Mouse (Mus musculus): ENCODE data around the gene Cdh11. TPM values are rescaled to one million over a fixed set of nuclear protein-coding genes. Genes with fewer than 3 reads are reported as not detected.

Gene Cdh11
- 10 to 100 TPM in 1 of 2 experiments, 1 to 10 TPM in 1; 8.2 to 12.0 TPM for total RNA-seq (2021)
- long read RNA-seq, experiment 1, partial matches to known transcripts = 0 of 4 reads
- long read RNA-seq, experiment 1, other reads (novel, unspliced or antisense) = 4 of 4 reads
- long read RNA-seq, experiment 2, partial matches to known transcripts = 0 of 1 reads
- long read RNA-seq, experiment 2, other reads (novel, unspliced or antisense) = 1 of 1 reads

DNA sequence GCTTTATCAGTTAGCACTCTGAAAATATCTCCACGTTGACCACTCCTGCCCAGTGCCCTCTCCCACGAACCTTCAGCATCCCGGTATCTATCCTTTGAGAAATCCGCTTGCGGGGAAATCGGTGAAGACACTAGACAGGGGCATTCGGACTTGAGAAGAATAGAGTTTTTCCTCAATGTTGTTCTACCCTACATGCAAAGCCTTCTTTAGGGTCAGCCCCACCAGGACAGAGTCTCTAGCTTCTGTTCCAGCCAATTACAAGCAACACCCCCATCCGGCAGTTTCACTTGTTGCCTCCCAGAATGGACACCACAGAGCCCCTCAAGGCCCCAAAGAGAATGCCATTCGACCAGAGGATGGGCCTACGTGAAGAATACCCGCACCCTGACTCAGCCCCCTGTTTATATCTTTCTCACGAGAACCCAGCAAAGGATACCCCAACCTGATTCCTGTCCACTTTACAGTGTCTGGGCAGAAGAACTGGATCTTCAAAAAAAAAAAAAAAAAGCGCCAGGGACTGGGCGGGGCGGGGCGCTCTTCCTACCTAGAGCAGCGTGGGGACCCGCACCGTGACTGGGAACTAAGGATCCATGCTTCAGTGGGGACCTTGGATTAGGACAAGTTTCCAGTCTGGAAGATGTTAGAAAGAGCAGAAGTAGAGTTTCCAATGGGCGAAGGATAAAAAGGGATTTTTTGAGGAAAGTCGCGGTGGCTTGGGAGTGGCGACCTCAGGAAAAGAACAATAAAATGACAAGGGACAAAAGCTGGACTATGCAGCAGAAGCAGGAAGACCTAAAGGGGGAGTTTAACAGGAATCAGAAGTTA, at the start of gene Cdh11:
Gene Cdh11, minus strand, starts transcription at position 51 of the 825 bp plus-strand sequence.
- no peak for DNase-seq

DNA sequence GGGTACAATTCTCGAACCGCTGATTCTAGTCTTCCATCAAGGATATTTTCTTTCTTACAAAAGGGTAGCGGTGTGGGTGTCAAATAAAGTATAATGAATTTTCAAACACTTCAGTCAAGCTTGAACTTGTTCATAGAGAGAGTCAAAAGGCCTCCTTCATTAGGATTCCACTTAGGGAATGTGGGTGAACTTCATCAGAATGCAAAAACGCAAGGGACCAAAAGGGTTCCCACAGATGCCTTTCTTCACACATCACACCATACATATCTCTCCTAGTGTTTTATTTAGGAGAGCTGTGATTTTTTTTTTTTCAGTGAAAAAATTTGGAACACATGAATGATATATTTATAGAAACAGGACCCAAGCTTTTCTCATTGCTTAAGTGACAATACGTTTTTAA, 28.5 kb upstream of the Cdh11 start:
- no peak for DNase-seq

DNA sequence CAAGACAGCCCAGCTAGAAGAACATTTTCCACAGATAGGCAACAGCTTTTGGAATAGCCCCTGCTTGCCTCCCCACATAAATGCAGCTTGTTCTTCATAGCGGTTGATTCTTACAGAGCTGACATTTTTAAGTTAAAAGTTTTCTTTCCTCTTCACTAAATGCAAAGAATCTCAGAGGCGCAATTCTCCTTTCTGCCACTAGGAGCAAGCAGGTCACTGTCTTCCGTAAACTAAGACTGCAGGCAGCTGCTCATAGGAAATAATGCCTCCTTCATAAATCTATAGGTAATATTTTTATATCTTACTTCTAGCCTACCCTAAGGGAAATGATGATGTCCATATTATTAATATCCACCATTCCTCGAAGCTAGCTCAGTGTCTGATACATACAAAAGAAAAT, 4.9 kb upstream of the Cdh11 start:
- peak in 1 of 2 experiments; percentile 45 for DNase-seq

DNA sequence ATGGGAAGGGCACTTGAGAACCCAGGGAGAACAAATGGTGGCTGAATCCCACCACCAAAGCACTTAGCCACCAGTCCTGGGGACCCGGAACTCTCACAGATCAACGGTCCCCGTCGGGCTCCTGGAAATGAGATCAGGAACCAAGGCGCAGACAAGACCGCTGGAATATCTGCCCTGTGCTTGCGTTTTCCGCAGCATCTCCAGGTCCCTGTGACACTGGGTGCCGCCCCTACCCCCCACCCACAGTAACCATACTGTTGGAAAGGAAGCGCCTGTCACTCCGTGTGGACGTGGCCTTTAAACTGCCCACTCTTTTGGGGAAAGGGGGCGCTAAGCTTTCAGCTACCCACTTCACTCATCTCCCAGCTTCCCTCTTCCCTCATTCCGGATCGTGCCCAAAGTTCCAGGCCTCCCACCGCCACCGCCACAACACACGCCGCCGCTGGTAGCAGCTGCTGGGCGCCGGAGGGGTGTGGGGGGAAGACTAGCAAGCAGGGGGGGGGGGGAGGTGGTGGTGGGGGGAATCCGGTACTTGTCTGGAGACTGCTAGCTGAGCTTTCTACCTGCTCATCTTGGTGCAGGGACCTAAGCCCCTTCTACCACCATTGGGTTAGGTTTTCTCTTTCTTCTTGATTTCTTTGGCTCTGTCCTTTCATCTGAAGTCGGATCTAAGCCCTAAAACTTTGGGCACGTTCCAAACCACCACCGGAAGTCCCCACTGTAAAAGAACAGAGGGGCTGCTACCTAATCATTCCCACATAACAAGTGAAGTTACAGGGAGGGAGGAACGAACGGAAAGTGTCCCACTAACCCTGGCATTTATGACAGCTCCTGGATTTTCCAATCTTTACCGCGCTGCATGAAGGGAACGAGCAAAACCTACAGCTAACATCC, 1.3 kb upstream of the Cdh11 start:
- DNase-seq = peak in 1 of 2 experiments; percentile 8

DNA sequence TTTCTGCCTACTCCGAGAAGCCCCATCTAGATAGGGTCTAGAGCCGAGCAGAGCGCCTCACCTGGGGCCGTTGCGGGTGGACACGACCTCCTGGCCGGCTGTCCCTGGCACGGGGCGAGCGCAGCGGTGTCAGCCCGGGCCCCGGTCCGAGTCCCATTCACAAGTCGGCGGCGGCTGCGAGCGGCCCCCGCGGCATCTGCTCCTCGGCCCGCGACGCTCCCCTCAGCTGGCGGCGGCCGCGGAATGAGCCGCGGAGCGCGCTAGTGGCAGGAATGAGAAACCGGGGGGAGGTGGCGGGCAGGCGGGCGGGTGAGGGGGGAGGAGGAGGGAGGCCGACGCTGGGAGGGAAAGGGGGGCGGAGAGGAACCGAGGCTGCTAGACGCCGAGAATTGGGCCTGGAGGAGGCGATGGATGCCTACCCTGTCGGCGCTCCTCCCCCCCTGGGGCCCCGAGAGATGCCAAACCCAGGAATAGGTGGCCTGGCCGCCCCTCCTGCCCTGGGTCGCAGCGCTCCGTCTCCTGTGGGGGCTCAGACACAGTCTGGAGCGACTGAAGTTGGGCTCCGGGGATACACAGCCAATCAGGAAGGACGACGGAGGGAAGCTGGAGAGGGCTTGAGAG, 497 bp downstream of the Cdh11 start:
- peak; percentile 57 to 64 for DNase-seq

DNA sequence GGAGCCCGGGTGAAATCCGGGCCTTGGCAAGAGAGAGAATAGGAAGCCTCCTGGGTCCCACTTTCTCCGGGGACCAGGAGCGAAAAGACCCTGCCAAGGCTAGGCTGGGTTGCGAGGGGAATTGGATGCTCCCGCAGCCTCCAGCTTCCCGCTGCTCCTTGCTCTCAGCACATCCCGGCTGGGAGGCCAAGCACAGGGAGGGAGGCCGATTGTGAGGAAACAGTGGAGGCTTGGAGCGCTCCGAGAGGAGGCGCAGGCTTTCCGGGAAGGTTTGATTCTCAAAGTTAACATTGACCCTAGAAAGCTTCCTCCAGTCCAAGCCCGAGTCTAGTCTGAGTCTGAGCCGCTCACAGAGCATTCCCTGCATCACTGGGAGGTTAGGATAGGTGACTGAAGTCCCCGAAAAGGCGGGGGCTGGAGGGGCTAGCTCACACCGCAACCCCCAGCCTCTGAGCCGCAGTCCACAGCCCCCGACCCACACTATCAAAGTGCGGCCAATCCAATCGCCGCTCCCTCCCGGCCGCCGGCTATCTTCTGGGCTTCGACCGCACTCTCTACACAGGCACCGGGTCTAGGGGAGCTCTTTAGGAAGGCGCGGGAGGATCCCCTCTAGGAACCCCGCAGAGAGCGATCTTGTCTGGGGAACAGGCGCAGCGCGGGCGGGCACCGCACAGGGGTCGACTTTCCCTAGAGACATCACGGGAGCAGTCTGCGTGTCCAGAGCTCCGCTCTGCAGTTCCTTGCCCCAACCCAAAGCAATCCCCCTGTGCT, 1.4 kb downstream of the Cdh11 start:
- DNase-seq = peak; percentile 28 to 56

DNA sequence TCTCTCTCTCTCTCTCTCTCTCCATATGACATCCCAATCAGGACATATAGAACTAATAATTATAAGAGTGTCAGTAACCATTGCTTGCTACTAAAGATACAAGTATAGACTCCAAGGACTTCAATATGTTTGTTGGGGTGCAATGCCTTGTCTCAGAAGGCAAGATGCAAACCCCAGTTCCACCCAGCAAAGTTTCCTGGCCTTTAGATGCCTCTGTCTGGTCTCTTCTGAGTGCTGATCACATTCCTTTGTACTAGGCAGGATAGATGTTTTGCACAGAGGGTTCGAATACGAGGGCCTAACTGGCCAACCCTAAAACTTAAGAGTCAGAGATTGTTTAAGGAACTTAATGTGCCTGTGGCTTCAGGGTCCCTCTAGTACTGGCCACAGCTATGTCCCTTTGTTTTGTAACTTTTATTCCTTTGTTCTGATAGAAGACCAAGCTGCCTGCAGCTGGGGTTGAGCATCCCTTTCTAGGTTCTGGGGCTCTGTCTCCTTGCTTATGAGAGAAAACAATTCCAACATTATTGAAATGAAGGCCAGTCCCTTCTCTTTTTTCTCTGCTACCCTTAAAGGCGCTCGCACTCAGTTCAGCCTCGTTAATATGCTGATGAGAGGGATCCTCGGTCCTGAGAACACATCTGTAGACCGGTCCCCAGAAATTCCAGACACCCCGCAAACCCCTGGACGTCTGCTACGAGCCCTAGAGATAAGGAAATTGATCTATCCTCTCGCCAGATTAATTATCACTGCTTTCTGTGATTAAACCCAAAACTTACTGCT, 2.5 kb downstream of the Cdh11 start:
- DNase-seq = peak in 1 of 2 experiments; percentile 10

DNA sequence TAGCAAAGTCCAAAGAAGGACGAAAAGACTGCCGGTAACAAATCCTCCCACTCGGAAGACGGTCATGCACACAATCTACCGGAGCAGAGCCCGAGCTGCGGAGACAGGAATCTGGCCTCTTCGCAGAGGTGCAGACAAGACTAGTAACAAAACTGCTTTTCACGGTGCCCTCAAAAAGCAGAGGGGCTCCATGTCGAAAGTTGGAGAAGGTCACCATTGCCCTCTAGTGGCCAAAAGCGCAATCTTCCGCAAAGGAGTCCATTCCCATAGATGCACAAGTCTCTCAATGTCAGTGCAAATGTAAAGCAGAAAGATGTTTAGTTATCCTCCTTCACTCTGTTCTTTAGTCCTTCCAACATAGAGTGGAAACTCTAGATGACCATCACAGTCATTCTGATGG, 4.5 kb downstream of the Cdh11 start:
- peak; percentile 56 to 86 for DNase-seq

DNA sequence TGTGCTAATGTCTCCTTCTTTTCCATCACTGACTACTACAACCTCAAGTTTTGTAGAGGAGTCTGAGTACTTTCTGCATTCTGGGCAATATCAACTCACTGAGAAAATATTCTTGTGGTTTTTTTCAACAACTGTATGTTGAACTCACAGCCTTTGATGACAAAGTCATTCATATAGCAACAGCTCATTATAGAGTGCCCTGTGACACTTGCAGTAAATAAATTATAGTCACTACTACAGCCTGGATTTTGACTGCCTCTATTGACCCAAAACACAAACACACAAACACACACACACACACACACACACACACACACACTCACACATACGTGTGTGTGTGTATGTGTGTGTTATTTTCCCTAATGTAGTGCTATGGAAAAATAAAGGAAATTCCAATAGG, 10.8 kb downstream of the Cdh11 start:
- DNase-seq = no peak

DNA sequence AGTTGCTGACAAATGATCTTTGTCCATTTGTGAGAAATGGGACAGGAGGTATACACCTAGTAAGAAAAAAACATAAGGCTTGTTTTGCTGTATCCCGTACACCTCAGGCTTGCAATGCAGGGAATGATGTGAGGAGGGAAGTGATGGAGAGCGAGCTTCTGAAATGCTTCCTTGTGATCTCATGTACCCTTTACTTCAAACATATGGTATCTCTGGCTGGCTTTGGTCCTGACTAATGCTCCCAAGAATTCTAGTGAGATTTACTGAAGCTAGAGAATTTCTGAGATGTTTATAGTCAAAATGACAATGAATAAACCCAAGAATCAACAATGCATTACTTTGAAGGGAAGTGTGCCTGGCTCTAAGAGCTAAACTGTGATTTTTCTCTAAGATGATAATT, 14.0 kb downstream of the Cdh11 start:
- DNase-seq = no peak

DNA sequence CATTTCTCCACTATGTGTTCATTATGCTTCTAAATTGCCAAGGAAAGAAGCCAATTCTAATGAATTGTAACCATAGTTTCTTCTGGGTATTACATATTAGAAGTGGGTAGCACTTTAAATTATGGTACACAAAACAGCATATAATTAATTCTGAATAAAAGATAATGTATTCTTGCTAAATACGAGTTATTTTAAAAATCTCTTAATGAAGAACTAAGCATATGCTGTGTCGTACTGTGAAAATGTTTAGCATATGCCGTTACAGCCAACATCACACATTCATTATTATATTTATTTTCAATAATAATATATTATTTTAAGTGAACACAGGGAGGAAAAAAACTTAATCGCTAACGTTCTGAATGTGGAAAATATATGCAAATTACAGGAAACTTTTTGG, 31.6 kb downstream of the Cdh11 start:
- no peak for DNase-seq

DNA sequence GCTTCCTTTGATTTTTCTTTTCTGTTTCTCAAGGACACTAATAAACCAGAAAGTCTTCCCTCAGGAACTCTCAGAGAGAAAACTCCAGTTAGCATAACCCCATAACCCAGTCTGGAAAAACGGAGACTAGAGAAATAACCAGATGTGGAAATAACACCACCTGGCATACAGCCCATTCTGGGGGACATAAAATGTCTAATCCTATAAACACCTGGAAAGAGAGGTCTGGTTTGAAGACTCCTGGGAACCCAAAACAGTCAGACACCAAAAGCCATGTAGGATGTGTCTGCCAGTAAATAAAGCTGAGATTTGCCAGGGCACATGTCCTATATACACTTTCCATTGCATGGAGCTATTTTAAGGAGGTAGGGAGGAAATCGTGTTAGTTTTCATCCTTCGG, 42.5 kb downstream of the Cdh11 start:
- DNase-seq = no peak

DNA sequence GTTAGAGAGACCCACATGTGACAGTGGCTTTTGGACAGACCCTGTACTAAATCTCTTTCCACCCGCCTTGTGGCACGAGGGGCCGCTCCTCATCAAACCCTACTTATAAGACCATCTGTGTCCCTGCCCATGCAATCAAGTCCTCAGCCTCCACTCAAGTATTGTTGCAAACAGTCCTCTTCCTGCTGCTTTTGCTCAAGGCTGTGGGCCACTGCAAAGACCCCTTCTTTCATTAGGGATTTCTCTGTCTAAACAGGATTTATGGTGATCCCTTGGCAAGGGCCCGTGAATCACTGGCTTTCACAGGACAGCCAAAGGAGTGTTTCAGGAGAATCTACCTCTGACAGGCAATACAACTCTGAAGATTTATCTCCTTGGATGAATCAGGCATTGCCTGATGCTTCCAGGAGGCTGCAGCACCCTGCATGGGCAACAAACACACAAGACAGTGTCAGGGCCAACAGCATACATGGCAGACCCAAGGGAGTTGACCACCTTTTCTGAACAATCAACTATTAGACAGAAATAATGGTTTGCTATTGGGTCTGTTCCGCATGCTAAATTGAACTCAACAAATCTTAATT, 43.3 kb downstream of the Cdh11 start:
- DNase-seq = no peak

DNA sequence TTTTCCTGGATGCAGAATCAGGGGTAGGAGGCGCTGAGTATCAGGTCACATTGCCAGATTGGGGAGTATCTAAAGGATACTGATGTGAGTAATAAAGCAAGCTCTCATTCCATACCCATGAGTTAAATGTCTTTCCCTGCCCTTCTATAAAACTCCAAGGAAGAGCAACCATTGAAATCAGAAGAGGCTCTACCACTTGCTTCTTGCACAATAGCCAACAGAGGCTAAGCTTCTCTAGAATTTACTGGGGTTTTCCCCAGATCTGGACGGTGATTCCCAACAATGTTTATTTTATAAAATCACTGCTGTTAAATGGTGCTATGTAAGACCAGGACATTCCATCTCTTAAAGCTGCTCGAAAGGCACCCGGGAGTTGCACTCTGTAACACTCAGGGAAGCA, 44.5 kb downstream of the Cdh11 start:
- DNase-seq = no peak

DNA sequence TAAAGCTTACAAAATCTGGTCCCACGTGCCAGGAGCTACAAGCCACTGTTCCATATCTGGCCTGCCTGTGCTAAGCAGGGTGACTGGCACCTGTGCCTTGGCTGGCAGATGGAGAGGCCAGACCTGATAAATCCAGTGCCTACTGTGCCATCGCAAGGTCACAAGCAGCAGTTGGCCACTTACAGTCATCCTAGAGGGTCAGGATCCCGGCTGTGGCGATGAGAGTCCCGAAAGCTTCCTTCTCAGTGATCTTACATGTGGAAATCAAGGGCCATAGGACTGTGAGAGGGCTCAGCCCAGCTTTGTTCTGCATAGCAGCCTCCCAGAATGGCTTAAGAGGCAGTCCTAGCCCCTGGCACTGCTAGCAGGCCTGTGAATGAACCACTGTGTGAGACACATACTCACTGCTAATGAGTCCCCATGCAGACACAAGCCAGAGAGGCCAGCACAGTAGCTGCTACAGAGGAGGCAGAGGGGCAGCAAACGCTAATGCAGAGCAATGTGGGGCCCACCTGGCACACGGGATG, 46.4 kb downstream of the Cdh11 start:
- peak; percentile 65 to 84 for DNase-seq

DNA sequence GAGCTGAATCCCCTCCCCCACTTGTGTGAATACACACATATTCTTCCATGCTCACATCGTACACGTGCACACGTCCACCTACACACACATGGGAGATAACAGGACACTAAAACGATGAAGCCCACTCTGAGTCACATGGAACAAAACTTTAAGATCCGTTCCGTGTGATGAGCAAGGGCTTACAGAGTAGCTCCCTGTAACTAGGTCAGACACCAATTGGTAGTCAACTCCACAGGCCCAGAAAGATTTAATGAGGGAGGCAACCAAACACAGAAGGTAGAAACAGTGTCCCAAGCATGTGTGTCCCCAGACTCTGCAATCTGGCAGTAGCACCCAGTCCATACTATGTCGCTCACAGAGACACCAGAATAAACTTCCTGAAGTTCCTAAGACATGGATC, 47.0 kb downstream of the Cdh11 start:
- no peak for DNase-seq

DNA sequence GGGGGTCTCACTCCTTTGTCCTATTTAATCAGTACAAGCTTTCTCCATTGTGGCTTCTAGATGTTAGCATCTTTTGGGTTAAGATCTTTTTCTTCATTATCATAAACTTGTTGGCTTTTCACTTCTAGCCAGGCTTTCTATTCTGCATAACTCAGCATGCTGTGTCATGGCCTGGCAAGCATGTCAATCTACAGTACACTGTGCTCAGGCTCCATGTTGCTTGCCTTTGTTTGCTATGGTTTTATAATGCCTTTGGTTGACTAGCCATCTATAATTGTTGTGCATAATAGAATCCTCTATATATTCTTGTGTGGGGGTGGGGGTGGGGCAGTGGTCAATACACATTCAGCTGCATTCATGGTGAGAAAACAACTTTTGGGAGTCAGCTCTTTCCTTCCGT, 51.0 kb downstream of the Cdh11 start:
- DNase-seq = no peak

DNA sequence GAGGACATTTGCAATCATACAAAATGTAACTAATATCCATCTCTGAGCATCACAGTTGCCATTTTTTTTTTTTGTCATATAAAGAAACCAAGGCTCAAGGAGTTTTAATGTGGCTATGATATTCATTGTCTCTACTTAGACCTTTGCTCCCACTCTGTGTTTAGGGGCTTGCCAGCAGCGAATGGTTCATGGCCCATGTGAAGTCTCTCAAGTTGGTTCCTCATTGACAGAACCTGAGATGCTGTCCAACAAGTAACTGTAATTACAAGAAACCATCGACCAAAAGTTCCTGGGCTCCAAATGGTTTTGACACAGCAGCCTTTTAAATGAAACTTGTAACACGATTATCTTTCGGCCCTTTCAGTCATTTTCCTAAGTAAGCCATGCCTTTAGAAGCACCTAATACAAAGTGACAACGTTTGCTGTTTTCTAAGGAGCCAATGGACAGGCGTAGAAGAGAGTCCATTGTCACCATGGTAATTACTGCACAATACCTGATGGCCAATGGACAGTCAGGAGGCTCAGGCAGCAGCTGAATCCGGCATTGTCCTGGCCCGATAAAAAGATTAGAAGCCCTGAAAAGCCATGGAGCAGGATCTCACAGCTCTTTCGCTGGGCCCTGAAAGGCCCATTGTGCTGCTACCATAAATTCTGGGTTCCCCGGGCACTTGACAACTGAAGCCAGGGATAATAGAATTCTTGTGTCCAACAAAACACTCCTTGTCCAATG, 59.1 kb downstream of the Cdh11 start:
- no peak for DNase-seq

DNA sequence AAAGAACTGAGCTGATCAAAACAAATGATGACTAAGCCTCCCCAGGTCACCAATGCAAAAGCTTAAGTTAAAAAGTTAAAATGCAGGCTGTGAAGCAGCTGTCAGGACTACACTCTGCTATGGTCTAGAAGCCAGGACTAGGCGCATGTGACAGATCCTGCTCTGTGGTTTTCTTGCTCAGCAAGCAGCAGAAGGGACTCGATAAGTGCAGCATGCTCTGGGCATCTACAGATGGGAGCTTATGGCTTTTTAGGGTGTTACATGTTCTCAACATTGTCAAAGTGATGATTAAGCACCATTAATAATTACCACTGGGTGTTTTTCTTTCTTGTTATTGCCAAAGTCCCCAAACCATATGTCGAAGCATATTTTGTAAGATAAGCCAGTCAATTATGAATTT, 59.9 kb downstream of the Cdh11 start:
- DNase-seq = no peak
